Mouse (Mus musculus) hindbrain, embryonic 13.5 days (tissue): Measurements from ENCODE around the gene Tprgl. TPM values are rescaled to one million over a fixed set of nuclear protein-coding genes. Genes with fewer than 3 reads are reported as not detected.

Experiments used
- ATAC-seq: fragments of 200-750 bp; cut with Nextera tagmentation; 2 replicates; pipeline ENCODE4 v1.8.0; 2017; ENCODE audit warnings: moderate TSS enrichment; ENCODE audit not compliant: low FRiP score
- H3K27ac ChIP-seq: fragments of 300-500 bp; sonication (generic); 2 replicates; pipeline ENCODE4 v1.5.1; 2015; ENCODE audit warnings: inconsistent platforms, mild to moderate bottlenecking, moderate library complexity
- H3K27me3 ChIP-seq: fragments of 300-500 bp; sonication (generic); 2 replicates; pipeline ENCODE4 v1.6.1; 2015; ENCODE audit warnings: mild to moderate bottlenecking, inconsistent platforms
- H3K36me3 ChIP-seq: fragments of 300-500 bp; sonication (generic); 2 replicates; pipeline ENCODE4 v1.6.1; 2015; ENCODE audit warnings: mild to moderate bottlenecking, inconsistent platforms
- H3K4me1 ChIP-seq: fragments of 300-500 bp; sonication (generic); replicated peaks from 2 replicates; pipeline ENCODE4 v1.6.1; 2015; ENCODE audit warnings: inconsistent platforms
- H3K4me2 ChIP-seq: fragments of 300-500 bp; sonication (generic); 2 replicates; pipeline ENCODE4 v1.6.1; 2015; ENCODE audit warnings: inconsistent platforms, mild to moderate bottlenecking, moderate library complexity
- H3K4me3 ChIP-seq: fragments of 300-500 bp; sonication (generic); 2 replicates; pipeline ENCODE4 v1.5.1; 2015; ENCODE audit warnings: mild to moderate bottlenecking, inconsistent platforms
- H3K9ac ChIP-seq: fragments of 300-500 bp; sonication (generic); 2 replicates; pipeline ENCODE4 v1.6.1; 2015; ENCODE audit warnings: mild to moderate bottlenecking, inconsistent platforms
- H3K9me3 ChIP-seq: fragments of 300-500 bp; sonication (generic); 2 replicates; pipeline ENCODE4 v1.6.1; 2016; ENCODE audit warnings: inconsistent platforms
- whole genome bisulfite sequencing: fragments of 180-500 bp; shearing (Covaris S2); methylation state at CpG from one replicate; pipeline ENCODE4 v1.1.7; 2015; 5-methylcytosine and 5-hydroxymethylcytosine counted together
- polyA plus RNA-seq: library from polyadenylated mRNA; unstranded; fragments of >200 nt; fragmentation: Nextera tagmentation; extraction: Ambion mirVana; gene quantifications from 2 replicates; pipeline ENCODE4 v1.2.1, GENCODE M21; 2015

Tprgl gene
- polyA plus RNA-seq, 1 experiment from 2014 or later, result 160 TPM

DNA sequence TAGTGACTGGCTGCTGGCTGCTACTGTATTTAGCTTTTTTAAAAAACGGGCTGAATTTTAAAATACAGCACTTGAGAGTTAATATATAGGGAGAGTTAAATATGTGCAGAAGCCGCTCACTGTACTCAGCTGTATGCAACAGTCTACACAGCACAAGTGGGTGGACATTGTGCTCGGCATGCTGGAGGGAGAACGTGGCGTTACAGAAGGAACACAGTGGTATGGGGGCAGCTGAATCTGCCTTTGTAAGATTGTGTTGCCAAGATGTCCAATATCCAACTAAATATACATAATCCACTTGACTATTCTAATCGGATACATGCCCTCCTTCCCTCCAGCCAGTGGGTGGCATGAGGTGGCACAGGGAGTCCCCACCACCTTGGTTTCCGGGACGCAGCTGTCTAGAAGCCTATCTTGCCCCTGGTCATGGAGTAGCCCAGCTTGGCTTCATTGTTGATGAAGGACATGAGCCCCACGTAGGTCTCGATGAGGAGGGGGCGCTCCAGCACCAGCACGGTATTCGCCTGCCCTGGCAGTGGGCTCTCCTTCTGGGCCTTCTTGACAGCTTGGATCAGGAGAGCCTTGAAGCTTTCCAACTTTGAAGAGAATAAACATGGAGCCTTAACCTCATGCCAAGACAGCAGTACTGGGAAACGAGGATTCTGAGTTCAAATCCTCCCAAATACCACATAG, 2.4 kb downstream of the Tprgl start:
- H3K27ac ChIP-seq, result no peak overlapping the region
- H3K4me1 ChIP-seq, result peaks cover 31% of the 10 kb centered on the region
- no peaks in the 10 kb centered on the region for H3K27me3 ChIP-seq
- H3K4me2 ChIP-seq, result no peak overlapping the region
- H3K9ac ChIP-seq, result no peak overlapping the region
- no peak for ATAC-seq
- WGBS, result 96% methylated on average over 14 of the region's 14 CpGs
- H3K9me3 ChIP-seq, result no peaks in the 10 kb centered on the region
- peaks cover 55% of the 10 kb centered on the region for H3K36me3 ChIP-seq
- no peak overlapping the region for H3K4me3 ChIP-seq

DNA sequence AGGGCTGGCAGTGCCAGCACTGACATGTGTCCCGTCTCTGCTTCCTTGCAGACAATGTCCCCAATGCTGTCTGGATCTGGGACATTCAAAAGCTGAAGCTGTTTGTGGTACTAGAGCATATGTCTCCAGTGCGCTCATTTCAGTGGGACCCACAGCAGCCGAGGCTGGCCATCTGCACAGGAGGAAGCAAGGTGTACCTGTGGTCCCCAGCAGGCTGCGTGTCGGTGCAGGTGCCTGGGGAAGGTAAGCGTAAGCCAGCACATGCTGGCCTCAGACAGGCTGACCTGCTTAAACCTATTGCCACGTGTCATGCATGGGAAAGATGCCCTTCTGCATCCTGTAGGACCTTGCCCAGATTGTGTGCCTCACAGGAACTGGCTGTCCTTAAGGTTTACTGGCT, 4.4 kb downstream of the Tprgl start:
- no peak overlapping the region for H3K9ac ChIP-seq
- H3K36me3 ChIP-seq, result peaks cover 76% of the 10 kb centered on the region
- no peak overlapping the region for H3K4me2 ChIP-seq
- ATAC-seq, result no peak
- no peak overlapping the region for H3K27ac ChIP-seq
- no peaks in the 10 kb centered on the region for H3K27me3 ChIP-seq
- no peak overlapping the region for H3K4me3 ChIP-seq
- WGBS, result 87% methylated on average over 7 of the region's 7 CpGs
- H3K4me1 ChIP-seq, result peaks cover 24% of the 10 kb centered on the region
- H3K9me3 ChIP-seq, result no peaks in the 10 kb centered on the region

DNA sequence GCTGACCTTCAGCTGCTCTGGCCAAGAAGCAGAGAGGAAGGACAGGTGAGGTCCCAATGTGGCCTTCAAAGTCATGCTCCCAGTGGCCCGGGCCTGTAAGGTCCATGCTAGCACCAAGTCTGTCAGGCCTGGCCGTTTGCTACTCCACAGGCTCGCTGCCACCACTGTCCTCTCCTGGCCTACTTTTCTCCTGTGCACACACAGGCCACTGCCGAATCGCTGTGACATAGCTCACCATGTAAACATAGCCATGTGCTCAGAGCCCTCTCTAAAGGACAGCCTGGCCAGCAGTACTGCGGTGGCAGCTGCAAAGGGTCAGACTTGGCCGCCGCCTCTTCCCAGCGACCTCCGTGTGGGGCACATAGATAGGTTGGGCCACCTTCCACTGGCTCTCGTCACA, 6.4 kb downstream of the Tprgl start:
- Histone ChIP-seq H3K27me3 (no peaks in the 10 kb centered on the region), H3K9ac (no peak overlapping the region), H3K4me2 (no peak overlapping the region), H3K27ac (no peak overlapping the region), H3K36me3 (peaks cover 94% of the 10 kb centered on the region), H3K9me3 (no peaks in the 10 kb centered on the region), H3K4me3 (no peak overlapping the region), H3K4me1 (peaks cover 13% of the 10 kb centered on the region)
- 72% methylated on average over 11 of the region's 11 CpGs for WGBS
- ATAC-seq, result no peak

DNA sequence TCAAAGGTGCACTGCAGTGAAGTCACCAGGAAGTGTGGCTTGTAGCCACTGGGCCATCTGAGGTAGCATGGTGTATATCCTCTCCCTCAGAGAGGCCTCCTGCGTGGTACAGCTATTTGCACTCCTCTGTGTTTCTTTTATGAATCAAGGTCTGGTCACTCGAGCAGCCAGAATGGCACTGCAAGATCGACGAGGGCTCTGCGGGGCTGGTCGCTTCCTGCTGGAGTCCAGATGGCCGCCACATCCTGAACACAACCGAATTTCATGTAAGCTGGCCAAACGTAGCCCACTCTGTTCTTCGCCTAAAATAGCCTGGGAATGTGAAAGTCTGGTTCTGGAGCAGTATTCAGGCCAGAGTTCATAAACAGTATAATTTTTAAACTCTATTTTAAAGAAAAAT, 14.1 kb downstream of the Tprgl start:
- no peaks in the 10 kb centered on the region for H3K9me3 ChIP-seq
- no peak for ATAC-seq

DNA sequence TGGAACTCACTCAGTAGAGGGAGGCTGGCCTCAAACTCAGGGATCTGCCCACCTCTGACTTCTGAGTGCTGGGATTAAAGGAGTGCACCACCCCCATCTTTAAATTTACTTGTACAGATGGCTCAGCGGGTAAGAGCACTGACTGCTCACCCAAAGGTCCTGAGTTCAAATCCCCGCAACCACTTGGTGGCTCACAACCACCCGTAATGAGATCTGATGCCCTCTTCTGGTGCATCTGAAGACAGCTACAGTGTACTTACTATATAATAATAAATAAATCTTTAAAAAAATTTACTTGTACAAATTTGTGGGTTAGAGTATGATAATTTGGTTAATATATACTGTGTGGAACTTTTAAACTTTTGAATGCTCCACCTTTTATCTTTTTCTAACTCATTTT, 15.8 kb downstream of the Tprgl start:
- Histone ChIP-seq H3K27ac (no peak overlapping the region), H3K4me3 (no peak overlapping the region), H3K9ac (no peak overlapping the region)

More for the DNA sequence above, 14.1 kb downstream of the Tprgl start:
- H3K4me3 ChIP-seq, result no peak overlapping the region
- no peak overlapping the region for H3K4me2 ChIP-seq
- no peak overlapping the region for H3K9ac ChIP-seq
- H3K27ac ChIP-seq, result no peak overlapping the region
- peaks cover 8% of the 10 kb centered on the region for H3K27me3 ChIP-seq
- peaks cover 48% of the 10 kb centered on the region for H3K36me3 ChIP-seq
- peaks cover 16% of the 10 kb centered on the region for H3K4me1 ChIP-seq
- 89% methylated on average over 10 of the region's 10 CpGs for WGBS

DNA sequence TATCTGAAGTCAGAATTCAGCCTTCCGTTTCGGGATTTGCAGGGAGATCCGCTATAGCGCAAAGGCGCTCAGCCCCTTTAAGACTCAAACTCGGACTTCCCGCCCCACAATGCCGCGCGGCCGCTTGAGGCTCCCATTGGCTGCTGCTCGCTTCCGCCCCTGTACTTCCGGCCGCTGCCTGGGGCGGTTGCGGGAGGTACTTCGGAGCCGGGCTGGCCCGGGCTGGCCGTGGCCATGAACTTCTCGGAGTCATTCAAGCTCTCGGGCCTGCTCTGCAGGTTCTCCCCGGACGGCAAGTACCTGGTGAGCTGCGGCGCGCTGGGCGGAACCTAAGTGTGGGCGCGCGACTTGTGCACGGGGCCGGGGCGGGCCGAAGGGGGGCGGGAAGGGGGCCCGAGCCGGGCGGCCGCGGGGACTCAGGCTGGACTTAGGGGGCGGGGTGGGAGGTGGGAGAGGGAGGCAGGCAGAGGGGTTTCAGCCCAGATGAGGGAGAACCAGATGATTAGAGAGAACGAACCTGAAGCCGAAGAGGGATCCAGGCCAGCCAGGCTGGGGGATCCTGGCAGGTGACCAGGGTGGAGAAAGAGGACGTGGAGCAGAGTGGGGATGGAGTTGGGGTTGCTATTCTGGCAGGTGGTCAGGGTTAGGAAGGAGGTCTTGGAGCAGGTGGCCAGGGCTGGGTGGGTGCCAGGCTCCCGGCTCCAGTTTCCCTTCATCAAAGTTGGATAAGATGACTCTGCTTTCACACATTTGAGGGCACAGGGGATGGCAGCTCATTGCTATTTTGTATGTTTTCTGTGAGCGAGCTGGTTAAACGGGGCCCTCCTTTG, 18.0 kb downstream of the Tprgl start, which contains the start of gene Wrap73:
Wrap73 (plus strand) TSS at position 162 of the 830 bp plus-strand sequence.
- H3K9me3 ChIP-seq, result no peaks in the 10 kb centered on the region

More for the DNA sequence above, 15.8 kb downstream of the Tprgl start:
- H3K36me3 ChIP-seq, result peaks cover 32% of the 10 kb centered on the region
- no peak overlapping the region for H3K4me2 ChIP-seq
- ATAC-seq, result no peak
- 86% methylated on average over 3 of the region's 3 CpGs for WGBS
- peaks cover 25% of the 10 kb centered on the region for H3K27me3 ChIP-seq
- peaks cover 33% of the 10 kb centered on the region for H3K4me1 ChIP-seq
- no peaks in the 10 kb centered on the region for H3K9me3 ChIP-seq

DNA sequence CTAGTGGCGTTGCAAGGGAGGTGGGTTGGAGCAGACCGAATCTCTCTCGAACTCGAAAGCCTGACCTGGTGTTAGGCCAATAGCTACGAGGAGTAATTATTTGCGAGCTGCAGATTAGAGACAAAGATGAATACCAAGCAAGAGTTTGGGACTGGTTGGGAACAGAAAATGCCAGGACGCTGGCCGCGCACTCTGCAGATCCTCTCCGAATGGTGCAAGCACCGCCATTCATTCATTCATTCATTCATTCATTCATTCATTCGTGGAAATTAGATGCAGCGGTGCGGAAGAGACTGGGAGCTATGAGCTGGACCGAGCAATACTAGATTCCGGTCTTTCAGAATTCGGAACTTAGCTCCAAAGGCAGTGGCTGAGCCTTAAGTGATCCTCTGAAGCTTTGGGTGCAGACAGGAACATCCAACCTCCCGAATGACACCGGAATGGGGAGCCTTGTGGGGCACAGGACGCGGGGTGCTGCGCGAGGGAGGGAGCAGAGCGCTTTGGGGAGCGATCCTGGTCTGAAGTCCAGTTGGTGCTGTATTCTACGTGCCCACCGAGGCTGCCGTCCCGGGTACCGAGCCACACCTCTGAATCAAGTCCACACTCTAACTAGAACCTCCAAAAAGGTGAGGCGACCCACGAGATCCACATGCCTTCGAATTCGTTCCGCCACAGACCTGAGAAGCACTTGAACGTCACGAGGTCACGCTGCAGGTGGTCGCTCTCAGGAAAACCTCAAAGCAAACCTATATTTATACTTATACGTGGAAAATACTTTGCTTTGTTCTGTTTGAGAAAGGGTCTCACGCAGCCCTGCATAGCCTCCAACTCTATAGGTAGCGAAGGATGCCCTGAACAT, 19.2 kb downstream of the Tprgl start:
- Histone ChIP-seq H3K4me3 (peak overlapping the region; percentile 81), H3K36me3 (peaks cover 2% of the 10 kb centered on the region), H3K27me3 (peaks cover 59% of the 10 kb centered on the region), H3K9me3 (no peaks in the 10 kb centered on the region), H3K4me2 (peak overlapping the region; percentile 91), H3K27ac (no peak overlapping the region), H3K9ac (no peak overlapping the region; the same call in 1 of the 2 replicates), H3K4me1 (peaks cover 39% of the 10 kb centered on the region)
- WGBS, result under 1% methylated on average over 42 of the region's 42 CpGs
- ATAC-seq, result no peak

More for the DNA sequence above, 18.0 kb downstream of the Tprgl start, which contains the start of gene Wrap73:
- Histone ChIP-seq H3K27me3 (peaks cover 47% of the 10 kb centered on the region), H3K9ac (peak within 1 kb of the TSS; percentile 83), H3K4me3 (peak within 1 kb of the TSS; percentile 81), H3K4me2 (peak within 1 kb of the TSS; percentile 91), H3K36me3 (peaks cover 14% of the 10 kb centered on the region), H3K4me1 (peaks cover 39% of the 10 kb centered on the region), H3K27ac (peak within 1 kb of the TSS; percentile 84)
- ATAC-seq, result peak; percentile 95
- WGBS, result 3% methylated on average over 49 of the region's 49 CpGs

DNA sequence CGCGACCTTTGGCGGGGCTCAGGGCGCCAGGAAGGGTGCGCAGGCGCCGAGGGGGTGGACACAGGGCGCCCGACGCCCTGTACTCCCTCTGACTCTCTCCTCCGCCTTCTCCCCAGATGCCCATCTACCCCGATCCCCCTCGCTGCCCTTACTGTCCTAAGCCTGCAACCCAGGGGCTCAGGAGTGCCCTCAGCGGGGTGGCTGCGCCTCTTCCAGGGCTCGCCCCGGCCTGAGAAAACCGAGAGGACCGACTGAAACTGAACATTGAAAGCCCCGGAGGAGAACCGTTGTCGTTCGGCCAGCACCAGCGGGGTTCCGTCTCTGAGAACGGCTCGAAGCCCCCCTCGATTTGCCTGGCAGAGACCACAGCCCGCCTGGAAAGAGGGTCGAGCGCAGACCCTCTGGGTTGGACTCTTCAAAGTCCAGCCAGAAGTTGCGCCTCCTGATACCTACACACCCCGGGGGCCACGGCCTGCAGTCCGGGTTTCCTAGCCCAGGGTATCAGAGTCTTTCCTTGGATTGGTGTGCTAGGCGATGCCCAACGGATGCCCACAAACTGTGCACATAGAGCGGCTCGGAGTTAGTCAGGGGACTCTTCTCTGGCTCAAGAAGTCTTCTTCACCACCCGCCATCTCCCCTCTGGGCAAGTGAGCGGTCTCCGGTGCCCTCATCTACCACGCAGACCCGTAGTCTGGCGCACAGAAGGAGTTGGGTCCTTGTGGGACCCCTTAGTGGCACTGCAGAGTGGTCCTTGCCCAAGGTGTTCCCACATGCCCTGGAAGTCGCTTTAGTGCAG, 20.1 kb downstream of the Tprgl start:
- WGBS, result 2% methylated on average over 40 of the region's 46 CpGs
- Histone ChIP-seq H3K4me3 (peak overlapping the region; percentile 81), H3K4me2 (peak overlapping the region; percentile 91), H3K9me3 (no peaks in the 10 kb centered on the region), H3K4me1 (peaks cover 39% of the 10 kb centered on the region), H3K27ac (no peak overlapping the region), H3K9ac (peak overlapping the region; percentile 72), H3K36me3 (no peaks in the 10 kb centered on the region; the same call in 1 of the 2 replicates), H3K27me3 (peaks cover 68% of the 10 kb centered on the region)
- ATAC-seq, result no peak

DNA sequence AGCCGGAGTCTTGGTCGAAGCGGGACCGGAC, 20.5 kb downstream of the Tprgl start, which contains the start of gene Trp73:
Trp73 (minus strand) TSS at position 27 of the 31 bp plus-strand sequence.
- 0% methylated on average over 2 of the region's 4 CpGs for WGBS
- ATAC-seq, result no peak
- H3K27me3 ChIP-seq, result peaks cover 72% of the 10 kb centered on the region

DNA sequence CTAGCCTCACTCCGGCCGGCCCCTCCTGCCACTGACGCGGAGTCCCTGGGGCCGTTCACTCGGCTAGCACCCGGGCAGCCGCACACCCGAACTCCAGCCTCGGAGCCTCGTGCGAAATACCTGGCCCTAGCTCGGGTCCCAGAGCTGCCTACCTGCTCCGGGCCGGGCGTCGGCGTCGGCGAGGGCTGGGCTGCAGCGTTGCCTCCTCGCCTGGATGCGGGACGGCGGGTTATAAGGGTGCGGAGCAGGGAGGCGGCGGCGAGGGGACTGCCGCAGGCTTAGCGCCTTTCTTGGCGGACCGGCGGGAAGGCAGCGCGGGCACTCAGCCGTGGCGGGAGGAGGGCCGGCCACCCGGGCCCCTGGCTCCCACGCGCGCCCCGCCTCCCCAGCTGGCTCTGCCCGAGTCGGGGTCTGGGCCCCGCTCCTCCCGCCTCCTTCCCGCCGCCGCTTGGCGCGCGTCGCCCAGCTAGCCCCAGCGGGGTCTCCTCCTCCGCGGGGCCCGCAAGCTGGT, 20.7 kb downstream of the Tprgl start:
- Histone ChIP-seq H3K4me3 (peak overlapping the region; percentile 81), H3K9ac (peak overlapping the region; percentile 72), H3K27me3 (peaks cover 74% of the 10 kb centered on the region), H3K9me3 (no peaks in the 10 kb centered on the region), H3K36me3 (no peaks in the 10 kb centered on the region), H3K27ac (no peak overlapping the region), H3K4me2 (peak overlapping the region; percentile 91), H3K4me1 (peaks cover 39% of the 10 kb centered on the region)
- WGBS, result under 1% methylated on average over 56 of the region's 59 CpGs
- ATAC-seq, result no peak

More for the DNA sequence above, 20.5 kb downstream of the Tprgl start, which contains the start of gene Trp73:
- Histone ChIP-seq H3K27ac (no peak within 1 kb of the TSS), H3K36me3 (no peaks in the 10 kb centered on the region; the same call in 1 of the 2 replicates), H3K4me2 (peak within 1 kb of the TSS; percentile 91), H3K4me1 (peaks cover 39% of the 10 kb centered on the region), H3K9me3 (no peaks in the 10 kb centered on the region), H3K9ac (peak within 1 kb of the TSS; percentile 72), H3K4me3 (peak within 1 kb of the TSS; percentile 81)

DNA sequence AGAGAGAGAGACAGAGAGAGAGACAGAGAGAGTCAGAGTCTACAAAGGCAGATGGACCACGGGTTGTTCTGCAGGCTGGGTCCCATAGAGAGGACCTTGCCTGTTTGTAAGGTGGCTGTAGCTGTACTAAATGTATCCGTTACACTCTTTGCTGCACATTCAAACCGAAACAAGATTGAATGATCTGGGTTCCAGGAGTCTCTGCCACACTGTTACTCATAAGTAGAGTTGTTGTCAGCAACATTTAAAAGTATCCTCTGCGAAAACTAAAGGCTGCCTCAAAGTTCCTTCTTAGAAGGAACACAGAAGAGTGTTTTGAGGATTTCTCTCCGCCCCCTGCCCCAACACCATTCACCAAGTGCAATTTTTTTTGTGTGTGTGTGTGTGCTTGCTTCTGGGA, 23.3 kb downstream of the Tprgl start:
- no peak for ATAC-seq
- Histone ChIP-seq H3K4me2 (no peak overlapping the region), H3K4me1 (peaks cover 27% of the 10 kb centered on the region), H3K4me3 (no peak overlapping the region), H3K27ac (no peak overlapping the region), H3K9me3 (no peaks in the 10 kb centered on the region), H3K9ac (no peak overlapping the region), H3K36me3 (no peaks in the 10 kb centered on the region), H3K27me3 (peaks cover 91% of the 10 kb centered on the region)
- WGBS, result 77% methylated on average over 5 of the region's 5 CpGs
